Mouse (Mus musculus) neural tube, embryonic 14.5 days (tissue): ENCODE data around the gene Cebpzos. TPM values are rescaled to one million over a fixed set of nuclear protein-coding genes. Genes with fewer than 3 reads are reported as not detected.

ENCODE experiments used
- ATAC-seq: fragments of 200-750 bp; cut with Nextera tagmentation; 2 replicates; pipeline ENCODE4 v1.8.0; 2017; ENCODE audit warnings: low read depth, mild to moderate bottlenecking, moderate TSS enrichment, moderate library complexity
- H3K27ac ChIP-seq: fragments of 300-500 bp; sonication (generic); 2 replicates; pipeline ENCODE4 v1.5.1; 2014; ENCODE audit warnings: low read depth, mild to moderate bottlenecking, control low read depth, low read length, moderate library complexity, mixed read lengths
- H3K27me3 ChIP-seq: fragments of 300-500 bp; sonication (generic); 2 replicates; pipeline ENCODE4 v1.6.1; 2014; ENCODE audit warnings: low read length; ENCODE audit not compliant: control insufficient read depth, insufficient read depth
- H3K36me3 ChIP-seq: fragments of 300-500 bp; sonication (generic); 2 replicates; pipeline ENCODE4 v1.6.1; 2014; ENCODE audit warnings: low read length, mixed read lengths; ENCODE audit not compliant: control insufficient read depth, insufficient read depth
- H3K4me1 ChIP-seq: fragments of 300-500 bp; sonication (generic); 2 replicates; pipeline ENCODE4 v1.6.1; 2014; ENCODE audit warnings: low read length; ENCODE audit not compliant: control insufficient read depth, insufficient read depth
- H3K4me2 ChIP-seq: fragments of 300-500 bp; sonication (generic); 2 replicates; pipeline ENCODE4 v1.6.1; 2014; ENCODE audit warnings: mild to moderate bottlenecking, low read depth, low read length, control low read depth
- H3K4me3 ChIP-seq: fragments of 300-500 bp; sonication (generic); 2 replicates; pipeline ENCODE4 v1.5.1; 2014; ENCODE audit warnings: low read depth, low read length, control low read depth, mixed read lengths
- H3K9ac ChIP-seq: fragments of 300-500 bp; sonication (generic); replicated peaks from 2 replicates; pipeline ENCODE4 v1.6.1; 2014; ENCODE audit warnings: low read depth, mild to moderate bottlenecking, control low read depth, low read length, mixed read lengths
- H3K9me3 ChIP-seq: fragments of 300-500 bp; sonication (generic); 2 replicates; pipeline ENCODE4 v1.6.1; 2016; ENCODE audit warnings: low read length; ENCODE audit not compliant: control insufficient read depth
- WGBS: fragments of 180-500 bp; shearing (Covaris S2); extraction: QIAGEN DNeasy Blood & Tissue Kit; methylation state at CpG from one replicate; pipeline ENCODE4 v1.1.7; 2014; 5-methylcytosine and 5-hydroxymethylcytosine counted together
- polyA plus RNA-seq: library from polyadenylated mRNA; unstranded; fragments of >200 nt; fragmentation: Nextera tagmentation; extraction: Ambion mirVana; gene quantifications from 2 replicates; pipeline ENCODE4 v1.2.1, GENCODE M21; 2014

Gene Cebpzos
- polyA plus RNA-seq, 1 experiment from 2014 or later: 114 TPM

DNA sequence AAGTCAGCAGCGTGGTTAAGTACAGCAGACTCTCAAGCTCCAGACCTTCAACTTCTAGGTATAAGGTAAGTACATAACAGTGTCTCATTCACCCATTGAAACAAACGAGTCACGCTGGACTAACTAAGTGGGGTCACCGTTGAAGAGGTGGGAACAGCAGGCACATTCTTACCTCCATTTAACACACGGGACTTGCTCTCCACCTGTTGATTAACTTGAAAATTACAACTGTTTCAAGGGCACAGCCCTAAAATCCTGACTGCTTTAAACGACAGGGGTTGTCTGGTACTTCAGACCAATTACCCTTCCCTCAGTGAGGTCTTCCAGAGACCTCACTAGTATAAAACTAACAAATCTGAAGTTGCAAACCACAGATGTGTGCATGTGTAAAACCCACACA is 43.2 kb downstream of the Cebpzos start:
- no peak overlapping the region for H3K4me3 ChIP-seq
- no peaks in the 10 kb centered on the region for H3K4me1 ChIP-seq
- H3K27ac ChIP-seq: no peak overlapping the region
- 82% methylated on average over 6 of the region's 6 CpGs for WGBS
- no peak overlapping the region for H3K9ac ChIP-seq
- H3K27me3 ChIP-seq: no peaks in the 10 kb centered on the region
- H3K36me3 ChIP-seq: peaks cover 22% of the 10 kb centered on the region
- no peak overlapping the region for H3K4me2 ChIP-seq
- H3K9me3 ChIP-seq: no peaks in the 10 kb centered on the region
- ATAC-seq: no peak

DNA sequence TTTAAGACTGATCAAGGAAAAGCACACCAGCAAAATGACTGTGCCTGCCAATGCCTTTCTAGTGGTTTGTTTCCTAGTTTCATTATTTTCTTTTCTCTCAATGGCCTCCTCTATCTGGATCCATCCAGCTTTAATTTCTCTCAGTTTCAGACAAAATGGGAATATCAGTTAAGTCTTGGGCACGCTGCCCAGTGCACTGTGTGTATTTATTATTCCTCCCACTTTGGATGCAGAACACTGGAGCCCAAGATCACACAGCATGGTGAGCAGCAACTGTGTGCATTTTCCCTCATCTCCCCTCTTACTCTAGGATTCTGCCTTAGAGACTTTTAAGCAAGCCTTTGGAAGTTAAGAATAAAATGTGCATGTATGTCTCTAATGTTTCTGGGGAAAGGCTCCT is 48.1 kb downstream of the Cebpzos start:
- H3K9me3 ChIP-seq: no peaks in the 10 kb centered on the region
- no peak overlapping the region for H3K27ac ChIP-seq
- H3K4me2 ChIP-seq: no peak overlapping the region
- no peak overlapping the region for H3K4me3 ChIP-seq
- peaks cover 17% of the 10 kb centered on the region for H3K36me3 ChIP-seq
- H3K4me1 ChIP-seq: no peaks in the 10 kb centered on the region
- H3K9ac ChIP-seq: no peak overlapping the region
- H3K27me3 ChIP-seq: no peaks in the 10 kb centered on the region
- 82% methylated on average over 1 of the region's 1 CpGs for WGBS
- no peak for ATAC-seq

DNA sequence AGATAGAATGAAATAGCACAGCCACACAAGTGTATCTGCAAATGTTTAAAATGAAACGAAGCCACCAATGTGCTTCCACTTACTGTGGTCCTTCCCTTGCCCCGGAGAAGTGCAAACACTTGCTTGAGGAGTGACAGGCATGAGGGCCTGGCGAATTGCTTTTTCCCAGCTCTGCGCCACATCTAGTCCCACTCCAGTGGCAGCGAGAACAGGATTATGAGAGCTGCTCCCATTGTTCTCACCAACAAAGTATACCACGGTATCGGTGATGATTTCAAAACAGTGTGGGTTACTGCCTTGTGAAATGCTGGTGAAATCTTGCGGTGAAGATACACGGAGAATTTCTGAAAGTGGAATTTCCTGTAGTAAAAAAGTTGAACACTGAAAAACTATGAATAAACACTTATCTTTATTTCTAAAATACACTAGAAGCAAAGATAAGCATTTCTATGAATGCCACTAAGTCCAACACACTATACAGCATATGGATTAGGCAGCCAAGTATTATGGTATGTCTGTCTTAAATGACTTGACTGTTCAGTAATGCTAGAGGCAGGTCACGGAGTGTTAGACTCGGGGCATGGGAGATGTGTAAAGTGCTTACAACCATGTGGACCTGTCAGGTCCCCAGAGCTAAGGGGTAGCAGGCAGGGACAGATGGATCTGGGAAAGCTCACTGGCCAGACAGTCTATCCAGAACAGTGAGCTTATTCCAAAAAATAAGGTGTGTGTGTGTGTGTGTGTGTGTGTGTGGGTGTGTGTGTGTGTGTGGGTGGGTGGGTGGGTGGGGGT is 50.0 kb downstream of the Cebpzos start:
- Histone ChIP-seq H3K4me3 (no peak overlapping the region), H3K9ac (no peak overlapping the region), H3K27ac (no peak overlapping the region), H3K9me3 (no peaks in the 10 kb centered on the region), H3K36me3 (peaks cover 12% of the 10 kb centered on the region), H3K4me2 (no peak overlapping the region), H3K27me3 (no peaks in the 10 kb centered on the region), H3K4me1 (no peaks in the 10 kb centered on the region)
- no peak for ATAC-seq
- 95% methylated on average over 11 of the region's 11 CpGs for WGBS

DNA sequence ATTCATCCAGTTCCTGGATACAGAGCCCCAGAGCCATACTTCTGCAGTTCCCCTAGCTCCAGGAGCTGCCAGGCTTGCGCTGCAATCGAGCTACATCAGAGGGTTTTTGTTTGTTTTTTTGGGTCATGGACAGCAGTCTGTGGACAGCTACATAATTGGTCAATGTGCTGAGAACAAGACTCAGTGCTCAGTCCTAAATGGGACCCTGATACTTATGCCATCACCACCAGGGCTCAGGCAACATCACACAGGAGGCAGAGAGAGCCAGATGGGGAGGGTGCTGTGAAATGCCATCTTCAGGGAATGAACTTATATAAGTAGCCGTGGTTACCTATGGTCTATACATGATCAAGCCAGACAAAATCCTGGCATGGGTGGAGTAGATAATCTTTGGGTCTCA is 52.2 kb downstream of the Cebpzos start:
- no peaks in the 10 kb centered on the region for H3K9me3 ChIP-seq
- H3K36me3 ChIP-seq: peaks cover 6% of the 10 kb centered on the region
- no peaks in the 10 kb centered on the region for H3K27me3 ChIP-seq
- no peak overlapping the region for H3K9ac ChIP-seq
- H3K4me1 ChIP-seq: no peaks in the 10 kb centered on the region
- no peak overlapping the region for H3K27ac ChIP-seq
- WGBS: 84% methylated on average over 3 of the region's 3 CpGs
- ATAC-seq: no peak
- H3K4me3 ChIP-seq: no peak overlapping the region
- no peak overlapping the region for H3K4me2 ChIP-seq

Other genes starting within 250 kb of the Cebpzos start
- 7.6 and 9.0 TPM in 2 replicates for gene Strn, start 179.3 kb upstream of the Cebpzos start, polyA plus RNA-seq
- 19.4 and 25.3 TPM in 2 replicates for gene Heatr5b, start 81.1 kb upstream of the Cebpzos start, polyA plus RNA-seq
- 54.1 and 56.5 TPM in 2 replicates for gene Gpatch11, start 80.9 kb upstream of the Cebpzos start, polyA plus RNA-seq
- gene Eif2ak2, start 33.9 kb upstream of the Cebpzos start, polyA plus RNA-seq: 1.3 and 2.8 TPM in 2 replicates
- not detected in 2 replicates for gene Sult6b1, start 9.5 kb upstream of the Cebpzos start, polyA plus RNA-seq
- 43.5 and 45.3 TPM in 2 replicates for gene Cebpz, start 20.6 kb downstream of the Cebpzos start, polyA plus RNA-seq
- 62.5 and 68.8 TPM in 2 replicates for gene Ndufaf7, start 20.6 kb downstream of the Cebpzos start, polyA plus RNA-seq
- gene Prkd3, start 104.3 kb downstream of the Cebpzos start, polyA plus RNA-seq: 9.2 and 16.1 TPM in 2 replicates
- gene Qpct, start 135.4 kb downstream of the Cebpzos start, polyA plus RNA-seq: 19.6 and 26.2 TPM in 2 replicates